Mouse (Mus musculus): ENCODE results near the gene Ctnna3. TPM values are rescaled to one million over a fixed set of nuclear protein-coding genes. Genes with fewer than 3 reads are reported as not detected.

The Ctnna3 gene
- polyA plus RNA-seq, 1 experiment: 0.17 TPM

- Histone ChIP-seq H3K4me2 (ENCODE audit: low read depth) (no peak overlapping the region), H3K27me3 (ENCODE audit: control insufficient read depth, insufficient read depth, insufficient read length) (no peaks in the 10 kb centered on the region), H3K36me3 (ENCODE audit: control insufficient read depth, insufficient read depth) (no peaks in the 10 kb centered on the region), H3K79me2 (ENCODE audit: control insufficient read depth, insufficient read depth) (no peaks in the 10 kb centered on the region), H3ac (ENCODE audit: control insufficient read depth, insufficient read length) (no peak overlapping the region), H3K4me3 (no peak overlapping the region)
- no peak for TF ChIP-seq SRF (IDR thresholded peaks at IDR 0.05; ENCODE audit: control insufficient read depth, insufficient read length, low read depth)
- no peak for TF ChIP-seq MAX (IDR thresholded peaks at IDR 0.05; ENCODE audit: low read depth)
- TF ChIP-seq POLR2A (IDR thresholded peaks at IDR 0.05; ENCODE audit: insufficient read length, low read depth): no peak
- TF ChIP-seq POLR2AphosphoS2 (IDR thresholded peaks at IDR 0.05; ENCODE audit: insufficient read length, low read depth): no peak
- no peak for TF ChIP-seq TCF3 (IDR thresholded peaks at IDR 0.05; ENCODE audit: insufficient read length, low read depth)
- no peak for TF ChIP-seq USF1 (IDR thresholded peaks at IDR 0.05; ENCODE audit: low read depth)
- no peak for TF ChIP-seq CEBPB (IDR thresholded peaks at IDR 0.05; ENCODE audit: insufficient read depth, poor library complexity, severe bottlenecking)
- no peak for TF ChIP-seq E2F4 (IDR thresholded peaks at IDR 0.05; ENCODE audit: insufficient read depth)
- no peak for TF ChIP-seq MYOG (IDR thresholded peaks at IDR 0.05; ENCODE audit: control insufficient read depth in 1 of 3, insufficient read depth in 1 of 3, insufficient read length in 2 of 3, low read depth in 2 of 3)
- no peak for TF ChIP-seq TCF12 (IDR thresholded peaks at IDR 0.05; ENCODE audit: insufficient read depth, poor library complexity, severe bottlenecking)
- no peak for TF ChIP-seq REST (IDR thresholded peaks at IDR 0.05; ENCODE audit: insufficient read depth, insufficient read length)
- TF ChIP-seq MYOD1 (IDR thresholded peaks at IDR 0.05; ENCODE audit: control insufficient read depth in 1 of 3, insufficient read length in 2 of 3, low read depth in 2 of 3): no peak
These were observed 14.0 kb upstream of the Ctnna3 start for GRCm38 (mm10) chr10:63415850-63416249.

GRCm38 (mm10) chr10:63417061-63417460, 12.8 kb upstream of the Ctnna3 start:
- Histone ChIP-seq H3K36me3 (ENCODE audit: control insufficient read depth, insufficient read depth) (no peaks in the 10 kb centered on the region), H3K4me2 (ENCODE audit: low read depth) (no peak overlapping the region), H3K79me2 (ENCODE audit: control insufficient read depth, insufficient read depth) (no peaks in the 10 kb centered on the region), H3ac (ENCODE audit: control insufficient read depth, insufficient read length) (no peak overlapping the region), H3K4me3 (no peak overlapping the region), H3K27me3 (ENCODE audit: control insufficient read depth, insufficient read depth, insufficient read length) (no peaks in the 10 kb centered on the region)
- no peak for TF ChIP-seq TCF12 (IDR thresholded peaks at IDR 0.05; ENCODE audit: insufficient read depth, poor library complexity, severe bottlenecking)
- TF ChIP-seq POLR2A (IDR thresholded peaks at IDR 0.05; ENCODE audit: insufficient read length, low read depth): no peak
- TF ChIP-seq MYOG (IDR thresholded peaks at IDR 0.05; ENCODE audit: control insufficient read depth in 1 of 3, insufficient read depth in 1 of 3, insufficient read length in 2 of 3, low read depth in 2 of 3): no peak
- TF ChIP-seq E2F4 (IDR thresholded peaks at IDR 0.05; ENCODE audit: insufficient read depth): no peak
- TF ChIP-seq TCF3 (IDR thresholded peaks at IDR 0.05; ENCODE audit: insufficient read length, low read depth): no peak
- no peak for TF ChIP-seq USF1 (IDR thresholded peaks at IDR 0.05; ENCODE audit: low read depth)
- TF ChIP-seq MAX (IDR thresholded peaks at IDR 0.05; ENCODE audit: low read depth): no peak
- TF ChIP-seq REST (IDR thresholded peaks at IDR 0.05; ENCODE audit: insufficient read depth, insufficient read length): no peak
- TF ChIP-seq CEBPB (IDR thresholded peaks at IDR 0.05; ENCODE audit: insufficient read depth, poor library complexity, severe bottlenecking): no peak
- no peak for TF ChIP-seq POLR2AphosphoS2 (IDR thresholded peaks at IDR 0.05; ENCODE audit: insufficient read length, low read depth)
- TF ChIP-seq MYOD1 (IDR thresholded peaks at IDR 0.05; ENCODE audit: control insufficient read depth in 1 of 3, insufficient read length in 2 of 3, low read depth in 2 of 3): no peak
- no peak for TF ChIP-seq SRF (IDR thresholded peaks at IDR 0.05; ENCODE audit: control insufficient read depth, insufficient read length, low read depth)

- Histone ChIP-seq H3K27me3 (ENCODE audit: control insufficient read depth, insufficient read depth, insufficient read length) (no peaks in the 10 kb centered on the region), H3K4me2 (ENCODE audit: low read depth) (no peak within 1 kb of the TSS), H3K36me3 (ENCODE audit: control insufficient read depth, insufficient read depth) (no peaks in the 10 kb centered on the region), H3ac (ENCODE audit: control insufficient read depth, insufficient read length) (no peak within 1 kb of the TSS), H3K4me3 (no peak within 1 kb of the TSS), H3K79me2 (ENCODE audit: control insufficient read depth, insufficient read depth) (no peaks in the 10 kb centered on the region)
- TF ChIP-seq TCF12 (IDR thresholded peaks at IDR 0.05; ENCODE audit: insufficient read depth, poor library complexity, severe bottlenecking) (no peak), MAX (IDR thresholded peaks at IDR 0.05; ENCODE audit: low read depth) (no peak), TCF3 (IDR thresholded peaks at IDR 0.05; ENCODE audit: insufficient read length, low read depth) (no peak), SRF (IDR thresholded peaks at IDR 0.05; ENCODE audit: control insufficient read depth, insufficient read length, low read depth) (no peak), E2F4 (IDR thresholded peaks at IDR 0.05; ENCODE audit: insufficient read depth) (no peak), POLR2AphosphoS2 (IDR thresholded peaks at IDR 0.05; ENCODE audit: insufficient read length, low read depth) (no peak), MYOD1 (IDR thresholded peaks at IDR 0.05; ENCODE audit: control insufficient read depth in 1 of 3, insufficient read length in 2 of 3, low read depth in 2 of 3) (no peak), USF1 (IDR thresholded peaks at IDR 0.05; ENCODE audit: low read depth) (no peak), POLR2A (IDR thresholded peaks at IDR 0.05; ENCODE audit: insufficient read length, low read depth) (no peak), CEBPB (IDR thresholded peaks at IDR 0.05; ENCODE audit: insufficient read depth, poor library complexity, severe bottlenecking) (no peak), REST (IDR thresholded peaks at IDR 0.05; ENCODE audit: insufficient read depth, insufficient read length) (no peak), MYOG (IDR thresholded peaks at IDR 0.05; ENCODE audit: control insufficient read depth in 1 of 3, insufficient read depth in 1 of 3, insufficient read length in 2 of 3, low read depth in 2 of 3) (no peak)
These were observed 7.9 kb upstream of the Ctnna3 start, which contains the start of gene Gm7075 for GRCm38 (mm10) chr10:63421739-63422735. Gm7075 (minus strand) TSS chr10:63421789.

- no peak overlapping the region for H3K4me2 ChIP-seq (ENCODE audit: low read depth)
- H3K27me3 ChIP-seq (ENCODE audit: control insufficient read depth, insufficient read depth, insufficient read length): no peaks in the 10 kb centered on the region
- no peak overlapping the region for H3K4me3 ChIP-seq
- H3ac ChIP-seq (ENCODE audit: control insufficient read depth, insufficient read length): no peak overlapping the region
- H3K79me2 ChIP-seq (ENCODE audit: control insufficient read depth, insufficient read depth): no peaks in the 10 kb centered on the region
- no peak for TF ChIP-seq POLR2AphosphoS2 (IDR thresholded peaks at IDR 0.05; ENCODE audit: insufficient read length, low read depth)
- H3K36me3 ChIP-seq (ENCODE audit: control insufficient read depth, insufficient read depth): no peaks in the 10 kb centered on the region
These were observed 7.2 kb upstream of the Ctnna3 start for GRCm38 (mm10) chr10:63422736-63422992.

All from myocyte (in vitro differentiated cells).